In the genomic region with DNA sequence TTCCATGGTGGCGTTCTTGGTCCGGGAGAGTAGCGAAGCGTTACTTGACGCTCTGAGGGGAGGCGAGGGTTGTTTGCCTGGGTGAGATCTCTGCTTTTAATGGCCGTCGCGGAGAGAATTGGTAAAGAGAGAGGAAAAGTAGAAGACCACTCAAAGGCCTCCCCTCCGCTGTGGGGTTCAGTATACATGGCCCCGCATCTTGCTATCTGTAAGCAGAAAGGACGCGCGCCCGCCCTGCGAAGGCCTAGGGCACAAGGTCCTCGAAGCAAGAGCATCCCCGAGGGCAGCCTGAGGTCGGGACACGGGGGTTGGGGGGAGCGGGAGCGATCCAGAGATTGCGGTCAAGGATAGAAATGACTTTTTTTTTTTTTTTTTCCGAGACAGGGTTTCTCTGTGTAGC, we compare ENCODE assay signal across 8 mouse cellular contexts. TPM values are rescaled to one million over a fixed set of nuclear protein-coding genes. Genes with fewer than 3 reads are reported as not detected.
A peak's percentile ranks its signal among the peaks of the same experiment; 100 is the strongest.
DNase-seq lines count a peak whose midpoint lies in the region; ATAC-seq and TF ChIP-seq lines count a peak whose summit lies in the region.

No protein-coding gene starts in this region.

- peaks cover 18% of the 10 kb centered on the region for H3K4me1 ChIP-seq in heart, adult 2 months (ENCODE audit: control insufficient read depth, insufficient read depth, low read length)
- H3K4me1 ChIP-seq in hindbrain, embryonic 13.5 days (replicated peaks), result peaks cover 28% of the 10 kb centered on the region
- peaks cover 28% of the 10 kb centered on the region for H3K4me1 ChIP-seq in liver, embryonic 16.5 days (ENCODE audit: control insufficient read depth, low read depth, low read length)

- H3K9ac ChIP-seq in heart, adult 2 months (ENCODE audit: low read depth, low read length), result no peak overlapping the region
- H3K9ac ChIP-seq in hindbrain, embryonic 13.5 days, result peak overlapping the region; percentile 19; the same call in 1 of the 2 replicates
- H3K9ac ChIP-seq in liver, embryonic 16.5 days (ENCODE audit: low read depth, low read length), result no peak overlapping the region

- H3K27me3 ChIP-seq in heart, adult 2 months (ENCODE audit: control insufficient read depth, insufficient read depth, low read length), result no peaks in the 10 kb centered on the region
- peaks cover 5% of the 10 kb centered on the region; the same call in 1 of the 2 replicates for H3K27me3 ChIP-seq in hindbrain, embryonic 13.5 days
- no peaks in the 10 kb centered on the region for H3K27me3 ChIP-seq in liver, embryonic 16.5 days (ENCODE audit: control insufficient read depth, insufficient read depth, low read depth, low read length)

- no peaks in the 10 kb centered on the region for H3K9me3 ChIP-seq in hindbrain, embryonic 13.5 days
- H3K9me3 ChIP-seq in liver, embryonic 16.5 days (replicated peaks; ENCODE audit: control insufficient read depth, low read length), result no peaks in the 10 kb centered on the region

- TF ChIP-seq POLR2A in heart, adult 2 months (IDR thresholded peaks at IDR 0.05; ENCODE audit: insufficient read depth, low read depth, low read length), result no peak

- WGBS in heart, adult 2 months, result 70% methylated on average over 24 of the region's 24 CpGs
- WGBS in hindbrain, embryonic 13.5 days, result 68% methylated on average over 24 of the region's 24 CpGs
- WGBS in liver, embryonic 16.5 days (ENCODE audit: insufficient replicate concordance), result 71% methylated on average over 24 of the region's 24 CpGs

- ATAC-seq in hindbrain, embryonic 13.5 days (ENCODE audit: low FRiP score), result no peak
- no peak for ATAC-seq in liver, embryonic 16.5 days (ENCODE audit: low read depth)

- DNase-seq in heart, adult 2 months, result peak in 1 of 2 experiments; percentile 23
- no peak for DNase-seq in heart, adult 8-10 months (ENCODE audit: low spot score)
- DNase-seq in urinary bladder, adult 2 months (ENCODE audit: low spot score), result peak; percentile 28
- DNase-seq in urinary bladder, postnatal 4 days (ENCODE audit: low spot score in 2 of 2), result no peak
- DNase-seq in testis, postnatal 10 days (ENCODE audit: low spot score), result peak; percentile 60
- no peak for DNase-seq in gastrocnemius, postnatal 25 days

- no peak for TF ChIP-seq EP300 in heart, adult 2 months (IDR thresholded peaks at IDR 0.05; ENCODE audit: insufficient read depth, low read depth, low read length)

- H3K27ac ChIP-seq in heart, adult 2 months, result no peak overlapping the region
- no peak overlapping the region for H3K27ac ChIP-seq in hindbrain, embryonic 13.5 days
- H3K27ac ChIP-seq in liver, embryonic 16.5 days (ENCODE audit: low read length), result no peak overlapping the region

- TF ChIP-seq CTCF in heart, adult 2 months (IDR thresholded peaks at IDR 0.05), result no peak

- peaks cover 4% of the 10 kb centered on the region; the same call in 1 of the 2 replicates for H3K79me2 ChIP-seq in heart, adult 2 months (replicated peaks; ENCODE audit: control insufficient read depth, insufficient read depth, low read length)

- intact Hi-C loops in heart, adult 2 months (cut with DNase I), result loop anchor here (5.0 to 10.0 kb wide), 3 partner anchors 283 to 803 kb away; a partner anchor contains a TSS

- H3K36me3 ChIP-seq in heart, adult 2 months (ENCODE audit: control insufficient read depth, insufficient read depth, low read length), result peaks cover 11% of the 10 kb centered on the region
- H3K36me3 ChIP-seq in hindbrain, embryonic 13.5 days, result peaks cover 16% of the 10 kb centered on the region
- H3K36me3 ChIP-seq in liver, embryonic 16.5 days (ENCODE audit: control insufficient read depth, insufficient read depth), result peaks cover 4% of the 10 kb centered on the region

- H3K4me3 ChIP-seq in heart, adult 2 months, result peak overlapping the region; percentile 64
- H3K4me3 ChIP-seq in hindbrain, embryonic 13.5 days, result peak overlapping the region; percentile 53
- H3K4me3 ChIP-seq in liver, embryonic 16.5 days (ENCODE audit: low read depth, low read length), result peak overlapping the region; percentile 88

- peak overlapping the region; percentile 95 for H3K4me2 ChIP-seq in hindbrain, embryonic 13.5 days
- H3K4me2 ChIP-seq in liver, embryonic 16.5 days (ENCODE audit: low read depth, low read length), result peak overlapping the region; percentile 99

RNA-seq across cellular contexts. Expression of a gene that starts 0.6 kb away (rescaled TPM):
- total RNA-seq in heart, adult 2 months (2021), result under 1 TPM; 0.44 to 0.52 TPM
- 0.39 and 0.50 TPM in 2 replicates for polyA plus RNA-seq in heart, adult 2 months (2012; rRNA removed)
- under 1 TPM; 0.31 to 0.57 (median 0.54) TPM for total RNA-seq in heart, adult 8-10 months (2022)
- 3.3 and 5.0 TPM in 2 replicates for polyA plus RNA-seq in urinary bladder, adult 2 months (2012; rRNA removed)
- 10.6 and 12.3 TPM in 2 replicates for polyA plus RNA-seq in hindbrain, embryonic 13.5 days (2015; fragmentation: Nextera tagmentation; extraction: Ambion mirVana)
- 3.8 and 4.0 TPM in 2 replicates for polyA plus RNA-seq in liver, embryonic 16.5 days (2015; fragmentation: Nextera tagmentation; extraction: Ambion mirVana)
- total RNA-seq in gastrocnemius, postnatal 25 days (2021), result under 1 TPM in 1 of 2 experiments, not detected in 1; 0.35 TPM

RNA-seq across cellular contexts. Expression of a gene that starts 0.7 kb away (rescaled TPM):
- 10 to 100 TPM; 21.3 to 26.0 TPM for total RNA-seq in heart, adult 2 months (2021)
- 24.1 and 31.5 TPM in 2 replicates for polyA plus RNA-seq in heart, adult 2 months (2012; rRNA removed)
- 10 to 100 TPM; 28.9 to 34.2 (median 31.4) TPM for total RNA-seq in heart, adult 8-10 months (2022)
- polyA plus RNA-seq in urinary bladder, adult 2 months (2012; rRNA removed), result 33.9 and 39.3 TPM in 2 replicates
- 10.7 and 11.1 TPM in 2 replicates for polyA plus RNA-seq in hindbrain, embryonic 13.5 days (2015; fragmentation: Nextera tagmentation; extraction: Ambion mirVana)
- polyA plus RNA-seq in liver, embryonic 16.5 days (2015; fragmentation: Nextera tagmentation; extraction: Ambion mirVana), result 3.8 and 4.6 TPM in 2 replicates
- total RNA-seq in gastrocnemius, postnatal 25 days (2021), result 10 to 100 TPM; 14.7 to 20.1 TPM

RNA-seq across cellular contexts. Expression of a gene that starts 9.5 kb away (rescaled TPM):
- total RNA-seq in heart, adult 2 months (2021), result 10 to 100 TPM in 1 of 2 experiments, 1 to 10 TPM in 1; 7.4 to 10.8 TPM
- 6.8 and 12.0 TPM in 2 replicates for polyA plus RNA-seq in heart, adult 2 months (2012; rRNA removed)
- 10 to 100 TPM in 1 of 4 experiments, 1 to 10 TPM in 3; 7.9 to 12.7 (median 8.6) TPM for total RNA-seq in heart, adult 8-10 months (2022)
- polyA plus RNA-seq in urinary bladder, adult 2 months (2012; rRNA removed), result 20.1 and 26.6 TPM in 2 replicates
- polyA plus RNA-seq in hindbrain, embryonic 13.5 days (2015; fragmentation: Nextera tagmentation; extraction: Ambion mirVana), result 40.6 and 44.1 TPM in 2 replicates
- polyA plus RNA-seq in liver, embryonic 16.5 days (2015; fragmentation: Nextera tagmentation; extraction: Ambion mirVana), result 14.8 and 15.5 TPM in 2 replicates
- 1 to 10 TPM; 7.1 to 8.9 TPM for total RNA-seq in gastrocnemius, postnatal 25 days (2021)

RNA-seq across cellular contexts. Expression of a gene that starts 42.6 kb away (rescaled TPM):
- 100 to 1,000 TPM; 254 to 258 TPM for total RNA-seq in heart, adult 2 months (2021)
- 223 and 251 TPM in 2 replicates for polyA plus RNA-seq in heart, adult 2 months (2012; rRNA removed)
- total RNA-seq in heart, adult 8-10 months (2022), result 100 to 1,000 TPM; 237 to 281 (median 242) TPM
- polyA plus RNA-seq in urinary bladder, adult 2 months (2012; rRNA removed), result 68.8 and 109 TPM in 2 replicates
- polyA plus RNA-seq in hindbrain, embryonic 13.5 days (2015; fragmentation: Nextera tagmentation; extraction: Ambion mirVana), result 61.1 and 62.5 TPM in 2 replicates
- polyA plus RNA-seq in liver, embryonic 16.5 days (2015; fragmentation: Nextera tagmentation; extraction: Ambion mirVana), result 59.8 and 64.4 TPM in 2 replicates
- total RNA-seq in gastrocnemius, postnatal 25 days (2021), result 10 to 100 TPM; 57.8 to 59.1 TPM

RNA-seq across cellular contexts. Expression of a gene that starts 46.8 kb away (rescaled TPM):
- total RNA-seq in heart, adult 2 months (2021), result 1 to 10 TPM in 1 of 2 experiments, under 1 TPM in 1; 0.94 to 1.2 TPM
- 1.6 and 1.7 TPM in 2 replicates for polyA plus RNA-seq in heart, adult 2 months (2012; rRNA removed)
- total RNA-seq in heart, adult 8-10 months (2022), result under 1 TPM; 0.35 to 0.89 (median 0.81) TPM
- 6.7 and 7.6 TPM in 2 replicates for polyA plus RNA-seq in urinary bladder, adult 2 months (2012; rRNA removed)
- polyA plus RNA-seq in hindbrain, embryonic 13.5 days (2015; fragmentation: Nextera tagmentation; extraction: Ambion mirVana), result 32.9 and 34.1 TPM in 2 replicates
- 0.21 and 0.33 TPM in 2 replicates for polyA plus RNA-seq in liver, embryonic 16.5 days (2015; fragmentation: Nextera tagmentation; extraction: Ambion mirVana)
- under 1 TPM; 0.10 to 0.35 TPM for total RNA-seq in gastrocnemius, postnatal 25 days (2021)

Comparison
In these comparisons a context has a peak if more than half of its experiments do, and no peak if none do; other contexts are left out.
1. DNase-seq: peak in urinary bladder, adult 2 months (single experiment) and testis, postnatal 10 days (single experiment); none in heart, adult 8-10 months (single experiment), urinary bladder, postnatal 4 days (0 of 2) and gastrocnemius, postnatal 25 days (single experiment).
2. Peak in every context shown above with its lines, with median percentiles within 50 percentile points of each other: H3K4me3 ChIP-seq.